Mouse (Mus musculus) thymus, postnatal 14 days (tissue): ENCODE measurements around the gene Trim14.

Source experiments
- DNase-seq: peaks from one replicate; pipeline ENCODE4 v3.0.0; 2021

Trim14 gene

DNA sequence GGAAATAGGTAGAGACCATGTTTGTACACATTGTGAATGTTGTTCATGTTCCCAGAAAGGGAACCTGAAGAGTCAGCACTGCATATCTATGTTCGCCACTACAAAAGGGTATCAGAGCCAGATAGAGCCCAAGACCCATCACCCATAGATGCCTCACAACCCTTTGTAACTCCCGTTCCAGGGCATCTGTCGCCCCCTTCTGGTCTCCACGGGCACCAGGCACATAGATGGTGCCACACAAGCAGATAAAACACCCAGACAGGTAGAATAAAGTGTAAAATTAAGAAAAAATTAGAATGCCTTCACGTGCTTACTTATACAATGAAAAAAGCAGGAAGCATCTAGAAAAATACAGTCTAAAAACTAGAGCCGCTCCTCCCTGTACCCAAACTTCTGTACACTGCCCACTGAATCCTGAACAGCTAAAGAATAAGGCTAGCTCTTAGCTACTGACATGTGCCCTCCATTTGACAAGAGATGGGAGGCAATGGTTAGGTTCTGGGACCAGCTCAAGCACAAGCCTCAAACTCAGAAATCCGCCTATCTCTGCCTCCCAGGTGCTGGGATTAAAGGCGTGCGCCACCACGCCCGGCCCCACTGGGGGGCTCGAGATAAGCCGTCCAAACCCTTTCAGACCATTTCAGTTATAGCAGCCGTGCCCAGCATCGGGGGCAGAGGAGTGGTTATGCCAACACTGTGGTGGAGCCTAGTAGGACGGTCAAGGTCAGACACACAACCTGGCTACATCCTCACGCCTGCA lies 9.0 kb downstream of the Trim14 start:
- DNase-seq = peak; percentile 53

DNA sequence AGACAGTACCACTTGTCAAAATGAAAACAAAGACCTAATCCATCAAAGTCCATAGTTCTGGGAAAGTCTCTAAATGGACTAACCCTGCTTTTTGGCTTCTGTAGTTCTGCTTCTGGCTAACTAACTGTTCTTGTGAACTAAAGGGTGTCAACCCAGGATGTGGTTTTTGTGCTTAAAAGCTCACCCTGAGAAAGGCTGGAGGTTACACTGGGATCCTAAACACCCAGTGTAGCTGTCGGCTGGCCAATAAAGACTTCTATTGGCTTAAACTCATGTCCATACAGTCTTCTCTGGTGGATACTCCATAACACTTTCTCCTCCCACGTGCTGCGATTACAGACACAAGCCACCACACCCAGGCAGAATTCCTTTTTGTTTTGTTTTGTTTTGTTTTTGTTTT lies 9.7 kb downstream of the Trim14 start:
- DNase-seq = peak; percentile 44

DNA sequence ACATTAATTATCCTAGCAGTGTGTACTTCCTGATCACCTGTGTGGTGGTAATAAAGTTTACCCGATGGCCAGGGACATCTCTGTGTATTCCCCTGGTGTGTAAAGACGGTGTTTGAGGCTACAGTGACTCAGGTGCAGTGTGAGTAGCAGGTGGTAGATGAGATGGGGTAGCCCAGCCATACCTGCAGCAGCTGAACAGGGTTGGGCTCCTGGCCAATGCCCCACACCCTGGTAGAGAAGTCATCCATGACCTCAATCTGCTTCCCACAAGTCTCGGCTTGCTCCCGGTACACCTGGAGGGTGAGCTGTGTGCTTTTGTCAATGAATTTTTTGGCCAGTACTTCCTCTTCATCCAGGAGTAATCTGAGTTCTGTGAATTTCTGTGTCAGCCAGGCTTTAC lies 12.6 kb downstream of the Trim14 start:
- no peak for DNase-seq

DNA sequence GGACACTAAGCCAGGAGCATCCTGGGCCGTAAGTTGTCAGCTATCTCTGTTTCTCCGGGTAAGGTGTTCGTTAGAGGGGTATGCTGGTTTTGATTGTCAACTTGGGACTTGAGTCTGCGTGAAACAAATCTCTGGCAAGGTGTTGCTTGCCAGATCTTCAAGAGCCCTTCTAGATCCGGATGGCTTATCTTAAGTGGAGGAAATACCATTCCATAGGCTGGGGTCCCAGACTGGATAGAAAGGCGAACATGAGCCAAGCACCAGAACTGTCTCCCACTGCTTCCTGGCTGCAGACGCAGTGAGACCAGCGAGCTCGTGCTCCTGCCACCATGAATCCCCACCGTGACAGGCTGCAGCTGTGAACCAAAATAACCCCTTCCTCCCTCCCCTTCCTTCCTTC lies 14.5 kb downstream of the Trim14 start:
- no peak for DNase-seq

DNA sequence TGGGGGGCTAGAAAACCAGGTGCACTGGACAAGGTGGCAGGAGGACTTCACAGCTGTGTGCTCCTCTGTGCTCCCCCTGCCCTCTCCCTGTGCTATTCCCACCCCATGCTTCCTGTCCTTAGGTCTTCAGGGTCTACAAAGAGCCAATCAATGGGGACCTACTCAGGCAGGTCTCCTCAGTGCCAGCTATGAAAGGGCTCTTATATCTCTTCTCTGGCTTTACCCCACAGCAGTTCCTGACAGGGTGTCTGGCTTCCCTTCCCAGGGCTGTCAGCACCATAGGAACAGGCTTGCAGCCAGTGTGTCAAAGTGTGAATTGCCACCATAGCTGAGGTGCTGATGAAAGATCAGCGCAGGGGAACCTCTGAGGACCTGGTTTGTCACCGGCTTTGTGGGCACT lies 15.4 kb downstream of the Trim14 start:
- DNase-seq = no peak

DNA sequence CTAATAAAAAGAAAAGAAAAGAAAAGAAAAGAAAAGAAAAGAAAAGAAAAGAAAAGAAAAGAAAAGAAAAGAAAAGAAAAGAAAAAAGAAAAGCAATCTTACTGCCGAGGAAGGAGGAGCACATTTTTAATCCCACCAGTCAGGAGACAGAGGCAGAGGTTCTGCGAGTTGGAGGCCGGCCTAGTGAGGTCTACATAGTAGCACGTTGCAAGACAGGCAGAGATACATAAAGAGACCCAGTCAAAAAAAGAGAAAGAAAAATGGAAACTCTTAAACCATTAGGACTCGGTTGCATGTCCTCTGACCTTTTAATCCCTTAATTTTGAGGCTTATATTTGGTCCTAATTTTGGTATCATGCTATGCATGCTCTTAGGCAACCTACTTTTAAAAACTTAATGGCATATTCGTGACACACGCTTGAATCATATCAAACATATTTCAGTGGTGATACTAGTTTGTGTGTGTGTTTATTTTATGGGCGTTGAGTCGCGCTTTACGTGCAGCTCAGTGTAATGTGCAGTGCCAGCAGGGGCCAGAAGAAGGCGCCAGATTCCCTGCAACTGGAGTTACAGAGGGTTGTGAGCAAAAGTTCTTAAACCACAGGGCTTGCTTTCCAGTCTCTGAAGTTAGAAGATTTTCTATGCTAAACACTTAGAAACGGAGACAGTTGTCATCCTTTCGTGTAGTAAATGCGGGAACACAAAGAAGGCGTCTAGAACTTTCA lies 28.0 kb downstream of the Trim14 start:
- DNase-seq = peak; percentile 92

DNA sequence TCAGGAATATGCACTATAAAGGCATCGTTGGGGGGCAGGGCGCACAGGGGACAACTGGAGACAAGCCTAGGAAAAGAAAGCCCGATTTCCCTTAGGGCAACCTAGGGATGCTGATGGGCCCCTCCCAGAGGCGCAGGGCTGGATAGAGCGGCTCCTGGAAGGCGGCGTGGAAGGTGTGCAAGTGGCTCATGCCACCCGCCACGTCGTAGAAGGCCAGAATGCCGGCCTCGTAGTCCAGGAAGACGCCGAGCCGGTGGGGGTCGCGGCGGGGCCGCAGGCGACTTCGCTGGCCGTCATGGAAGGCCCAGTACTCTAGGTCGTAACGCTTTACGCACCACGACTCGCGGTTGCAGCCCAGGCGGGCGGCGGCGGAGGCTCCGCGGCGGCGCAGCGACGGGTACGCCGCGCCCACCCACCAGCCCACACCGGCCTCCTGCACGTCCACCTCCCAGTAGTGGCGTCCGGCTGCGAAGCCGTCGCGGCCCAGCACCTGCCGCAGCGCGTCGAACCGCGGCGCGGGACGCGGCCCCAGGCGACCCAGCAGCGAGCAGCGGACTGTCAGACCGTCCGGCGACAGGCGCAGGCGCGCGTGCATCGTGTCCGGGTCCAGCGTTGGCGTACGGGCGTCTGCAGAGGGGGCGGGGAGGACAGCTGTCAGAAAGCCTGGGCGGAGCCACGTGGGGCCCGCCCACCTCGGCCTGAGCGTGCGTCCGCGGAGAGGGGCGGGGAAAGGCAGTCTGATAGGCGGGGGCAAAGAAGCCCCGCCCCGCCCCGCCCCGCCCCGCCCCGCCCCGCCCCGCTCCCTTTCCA lies 28.9 kb downstream of the Trim14 start:
- DNase-seq = peak; percentile 93

DNA sequence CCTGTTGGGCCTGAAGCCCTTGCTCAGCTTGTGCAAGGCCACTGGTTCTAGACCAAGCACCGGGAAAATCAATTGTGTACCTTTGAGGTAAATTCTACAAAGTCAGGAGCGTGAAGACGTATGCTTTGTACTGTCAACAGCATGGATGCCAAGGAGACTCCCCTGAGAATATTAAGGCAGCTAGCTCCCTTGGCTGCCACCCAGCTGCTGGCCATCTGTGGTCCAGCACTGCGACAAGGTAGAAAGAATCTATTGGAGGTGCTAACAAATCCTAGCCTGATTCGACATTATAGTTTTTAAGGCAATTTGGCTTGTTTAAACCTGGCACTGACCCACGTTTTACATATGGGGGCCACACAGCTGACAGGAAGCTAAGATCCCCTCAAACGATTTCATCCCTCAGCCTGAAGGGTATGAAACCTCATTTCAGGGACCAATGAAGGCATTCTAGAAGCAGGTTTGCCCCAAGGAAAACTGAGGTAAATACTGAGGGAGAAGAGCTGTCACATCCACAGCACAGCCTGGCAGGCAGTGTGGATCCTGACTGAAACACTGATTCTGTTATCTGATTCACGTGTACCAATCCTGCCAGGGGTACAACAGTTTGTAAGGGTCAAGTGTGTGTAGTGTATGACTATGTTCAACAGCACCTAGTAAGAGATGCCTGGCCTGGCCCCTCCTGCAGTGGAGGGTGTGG lies 30.4 kb downstream of the Trim14 start:
- no peak for DNase-seq

DNA sequence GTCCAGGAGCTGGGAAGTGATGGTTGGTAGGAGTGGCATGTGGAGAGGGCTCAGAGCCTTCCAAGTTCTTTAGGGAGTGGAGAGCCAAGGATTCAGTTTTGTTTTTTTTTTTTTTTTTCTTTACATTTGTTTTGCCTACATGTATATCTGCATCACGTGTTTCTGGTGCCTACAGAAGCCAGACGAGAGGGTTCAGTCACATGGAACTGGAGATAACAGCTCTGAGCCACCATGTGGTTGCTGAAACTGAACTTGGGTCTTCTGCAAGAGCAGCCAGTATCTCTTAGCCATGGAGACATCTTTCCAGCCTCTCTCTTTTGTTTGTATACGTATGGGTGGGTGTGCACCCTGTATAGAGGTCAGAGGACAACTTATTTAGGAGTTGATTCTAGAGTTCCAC lies 32.1 kb downstream of the Trim14 start:
- DNase-seq = no peak

DNA sequence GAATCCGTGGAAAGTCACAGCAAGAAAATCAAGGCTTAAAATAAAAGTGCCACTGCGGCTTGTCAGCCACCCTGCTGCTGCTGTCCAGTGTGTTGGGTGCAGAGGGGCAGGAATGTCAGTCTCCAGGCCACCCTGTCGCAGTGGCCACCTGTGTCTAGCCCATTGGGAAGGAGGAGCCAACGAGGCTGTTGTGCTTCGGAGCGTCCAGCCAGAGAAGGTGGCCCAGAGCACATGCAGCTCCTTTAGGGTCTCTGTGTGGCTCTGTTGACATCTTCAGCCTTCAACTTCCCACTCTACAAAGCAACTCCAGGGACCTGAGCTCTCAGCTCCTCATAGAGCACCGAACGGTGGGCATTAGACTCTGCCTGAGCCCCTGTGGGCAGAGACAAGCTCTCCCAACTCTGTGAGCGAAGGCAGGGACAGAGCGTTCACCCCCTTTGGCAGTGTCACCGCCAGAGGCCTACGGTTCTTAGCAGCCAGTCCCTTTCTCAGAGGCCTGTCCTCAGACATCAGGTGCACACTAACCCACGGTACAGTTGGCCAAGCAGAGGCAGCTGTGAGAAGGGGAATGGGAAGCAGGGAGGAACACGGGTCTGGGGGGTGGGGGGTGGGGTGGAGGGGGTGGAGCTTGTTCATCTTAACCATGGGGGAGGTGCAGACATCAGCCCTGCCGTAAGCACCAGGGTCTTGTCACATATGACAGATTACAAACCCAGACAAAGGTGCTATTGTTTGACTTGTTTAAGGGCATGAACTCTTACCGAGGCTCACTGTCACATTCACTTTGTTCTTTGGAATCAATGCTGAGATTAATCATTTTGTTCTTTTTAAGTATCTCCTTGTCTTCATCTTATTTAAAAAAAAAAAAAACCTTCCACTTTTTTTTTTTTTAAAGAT lies 33.1 kb downstream of the Trim14 start:
- no peak for DNase-seq

DNA sequence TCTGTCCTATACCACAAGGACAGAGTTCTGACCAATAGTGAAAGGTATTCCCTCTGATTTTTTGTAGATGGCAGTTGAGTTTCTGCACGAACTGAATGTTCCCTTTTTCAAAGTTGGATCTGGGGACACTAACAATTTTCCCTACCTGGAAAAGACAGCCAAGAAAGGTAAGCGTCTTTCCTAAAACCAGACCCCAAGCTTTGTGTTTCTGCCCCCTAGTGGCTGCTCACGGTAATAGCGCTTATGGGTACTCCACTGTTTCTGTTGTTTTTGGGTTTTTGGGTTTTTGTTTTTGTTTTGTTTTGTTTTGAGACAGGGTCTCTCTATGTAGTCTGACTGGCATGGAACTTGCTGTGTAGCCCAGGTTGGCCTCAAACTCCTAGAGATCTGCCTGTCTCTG lies 37.0 kb downstream of the Trim14 start:
- DNase-seq = peak; percentile 60

DNA sequence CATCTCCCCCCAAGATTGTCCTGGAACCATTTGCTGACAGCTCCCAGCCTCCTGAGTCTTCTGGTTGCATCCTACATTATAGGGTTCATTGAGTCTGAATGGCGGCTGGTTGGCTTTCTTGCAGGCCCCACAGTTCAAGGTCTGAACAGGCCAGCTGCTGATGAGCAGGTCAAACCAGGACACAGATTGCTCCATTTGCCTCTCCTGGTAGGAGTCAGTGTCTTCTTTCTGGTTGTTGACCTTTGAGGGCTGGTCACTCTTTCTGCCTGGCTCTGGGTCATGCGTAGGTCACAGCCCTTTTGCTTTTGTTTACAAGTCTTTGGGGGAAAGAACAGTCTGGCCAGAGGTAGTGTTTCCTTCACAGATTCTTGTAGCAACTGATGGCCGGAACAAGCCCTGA lies 37.4 kb downstream of the Trim14 start:
- no peak for DNase-seq

DNA sequence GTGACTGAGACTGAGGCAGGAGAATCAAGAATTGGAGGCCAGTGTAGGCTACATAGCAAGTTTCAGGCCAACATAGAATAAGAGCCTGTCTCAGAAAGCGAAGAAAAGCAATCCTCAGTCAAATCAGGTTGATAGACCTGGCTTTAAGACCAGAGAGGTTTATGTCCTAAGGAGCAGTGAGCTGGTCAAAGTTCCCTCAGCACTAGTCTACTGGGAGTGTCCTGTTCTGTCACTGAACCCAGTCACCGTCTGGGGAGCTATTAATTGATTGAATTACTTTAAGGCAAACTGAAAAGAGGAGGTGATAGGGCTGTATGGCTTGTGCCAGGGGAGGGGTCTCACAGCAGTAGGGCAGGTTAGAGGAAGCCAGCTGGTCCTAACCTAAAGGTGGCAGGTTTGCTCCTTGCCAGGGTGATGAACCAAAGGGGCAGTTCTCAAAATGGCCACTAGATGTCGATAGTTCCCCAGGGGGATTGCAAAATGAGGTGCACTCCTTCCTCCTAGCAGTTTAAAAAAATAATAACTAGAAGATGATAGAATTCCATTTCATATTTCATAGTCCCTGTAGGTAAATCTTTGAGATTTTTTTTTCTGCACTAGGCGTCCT lies 38.6 kb downstream of the Trim14 start:
- peak; percentile 87 for DNase-seq

DNA sequence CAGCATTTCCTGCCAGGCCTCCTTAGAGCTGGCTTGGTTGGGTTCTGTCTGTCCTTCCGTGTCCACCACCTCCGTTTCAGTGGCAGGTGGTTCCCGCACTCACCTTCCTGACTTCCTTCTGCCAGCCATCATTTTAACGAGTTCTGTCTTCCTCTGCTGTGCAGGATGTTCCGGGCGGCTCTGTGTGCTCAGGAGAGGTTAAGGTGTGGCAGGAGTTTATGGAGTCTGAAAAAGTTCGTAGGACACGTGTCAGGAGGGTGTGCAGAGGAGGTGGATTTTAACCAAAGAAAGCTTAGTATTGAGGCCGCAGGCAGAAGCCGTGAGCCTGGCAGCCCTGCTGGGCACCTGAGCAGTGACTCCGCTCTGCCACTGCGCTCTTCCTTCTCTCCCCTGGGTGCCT lies 40.4 kb downstream of the Trim14 start:
- no peak for DNase-seq

DNA sequence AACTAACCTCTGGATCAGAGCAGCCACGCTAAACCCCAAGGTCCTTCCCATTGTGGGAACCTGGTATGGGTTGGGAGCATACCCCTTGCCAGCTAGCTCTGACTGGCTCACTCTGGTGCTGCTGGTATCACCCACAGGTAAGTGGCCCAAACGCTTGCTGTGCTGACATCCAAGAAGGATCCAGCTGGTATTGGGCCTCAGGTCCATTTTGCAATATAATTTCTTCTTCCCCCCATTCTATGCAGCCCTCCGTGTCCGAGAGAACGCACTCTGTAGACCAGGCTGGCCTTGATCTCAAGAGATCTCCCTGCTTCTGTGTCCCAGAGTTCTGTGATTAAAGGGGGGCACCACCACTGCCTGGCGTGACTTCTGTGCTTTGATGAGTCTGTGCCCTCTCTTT lies 42.9 kb downstream of the Trim14 start:
- no peak for DNase-seq

DNA sequence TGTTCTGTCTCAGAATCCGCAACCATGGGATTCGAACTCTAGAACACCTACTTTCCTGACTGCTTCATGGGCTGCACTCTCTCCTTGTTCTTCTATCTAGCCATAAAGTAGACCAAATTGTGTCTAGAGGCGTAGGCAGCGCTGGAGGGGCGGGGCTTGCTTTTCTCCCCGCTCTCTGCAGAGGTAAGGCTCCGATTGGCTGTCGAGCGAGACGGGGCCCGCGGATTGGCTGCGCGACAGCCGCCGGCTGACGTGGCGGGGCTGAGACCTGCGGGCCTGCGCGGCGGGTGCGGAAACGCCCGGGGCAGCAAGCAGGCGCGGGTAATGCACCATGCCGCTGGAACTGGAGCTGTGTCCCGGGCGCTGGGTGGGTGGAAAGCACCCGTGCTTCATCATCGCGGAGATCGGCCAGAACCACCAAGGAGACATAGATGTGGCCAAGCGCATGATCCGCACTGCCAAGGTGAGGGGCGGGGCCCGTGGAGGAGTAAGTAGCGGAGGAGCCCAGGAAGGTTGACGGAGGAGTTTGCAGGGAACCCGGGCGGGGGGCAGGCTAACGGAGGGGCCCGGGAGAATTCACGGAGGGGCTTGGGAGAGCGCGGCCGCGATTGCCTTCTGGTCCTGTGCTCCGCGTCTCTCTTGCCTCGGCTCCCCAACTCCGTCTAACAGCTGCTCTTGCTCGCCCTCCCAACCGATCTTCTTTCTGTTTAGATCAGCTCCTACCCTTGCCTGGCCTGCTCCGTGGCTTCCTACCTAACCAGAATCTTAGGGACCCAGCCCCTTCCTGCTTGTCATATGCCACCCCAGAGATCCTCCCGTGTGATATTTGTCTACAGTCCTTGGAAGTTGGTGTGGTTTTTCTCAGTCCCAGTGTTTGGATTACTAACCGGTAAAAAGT lies 46.7 kb downstream of the Trim14 start, which contains the start of gene Nans:
Gene Nans, plus strand, starts transcription at position 221 of the 898 bp plus-strand sequence.
- peak; percentile 97 for DNase-seq

DNA sequence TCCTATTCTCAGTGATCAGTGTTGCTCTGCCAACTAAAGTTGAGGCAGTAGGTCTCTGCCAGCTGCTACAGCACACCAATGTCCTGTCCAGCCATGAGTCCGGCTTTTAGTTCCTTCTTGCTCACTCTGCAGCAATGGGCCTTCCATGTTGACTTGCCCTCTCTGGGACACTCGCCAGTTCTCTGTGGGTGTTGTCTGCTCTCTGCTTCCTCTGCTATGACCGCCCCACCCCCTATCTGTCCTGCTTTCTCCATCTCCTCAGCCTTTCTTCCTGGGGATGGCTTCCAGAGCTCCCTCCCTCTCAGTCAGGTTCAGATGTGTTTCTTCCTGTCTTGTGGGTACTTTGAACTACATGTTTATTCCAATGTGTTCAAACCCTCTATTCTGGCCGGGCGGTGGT lies 48.6 kb downstream of the Trim14 start:
- DNase-seq = no peak

DNA sequence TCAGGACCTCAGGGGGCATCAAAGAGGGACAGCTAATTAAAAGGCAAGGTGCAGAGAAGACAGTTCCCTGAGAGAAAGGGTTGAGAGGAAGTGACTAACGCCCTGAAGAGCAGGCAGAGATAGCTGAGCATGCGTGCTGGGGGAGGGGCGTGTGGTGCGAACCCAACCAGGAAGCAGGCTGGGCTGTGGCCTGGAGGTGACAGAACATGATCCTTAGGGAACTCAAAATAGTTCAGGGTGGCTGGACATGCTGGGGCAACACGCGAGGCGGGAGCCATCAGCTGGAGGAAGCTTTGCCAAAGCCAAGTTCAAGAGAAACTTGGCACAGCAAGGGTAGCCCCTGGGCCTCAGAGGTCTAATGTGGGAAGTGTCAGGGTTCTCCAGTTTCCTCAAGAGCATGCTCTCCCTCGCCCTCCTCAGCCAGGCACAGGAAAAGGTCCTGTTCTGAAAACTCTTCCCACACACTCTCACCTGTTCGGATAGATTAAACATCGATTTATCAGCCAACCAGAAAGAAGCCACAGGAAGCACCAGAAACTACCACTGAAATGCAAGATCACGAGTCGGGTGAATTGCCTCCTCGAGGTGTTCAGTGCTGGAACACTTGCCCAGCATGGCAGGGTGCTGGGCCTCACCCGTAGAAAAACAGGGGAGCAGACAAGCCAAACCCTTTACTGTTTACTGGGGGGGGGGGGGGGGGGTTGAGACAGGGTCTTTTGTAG lies 50.1 kb downstream of the Trim14 start:
- DNase-seq = peak; percentile 95

DNA sequence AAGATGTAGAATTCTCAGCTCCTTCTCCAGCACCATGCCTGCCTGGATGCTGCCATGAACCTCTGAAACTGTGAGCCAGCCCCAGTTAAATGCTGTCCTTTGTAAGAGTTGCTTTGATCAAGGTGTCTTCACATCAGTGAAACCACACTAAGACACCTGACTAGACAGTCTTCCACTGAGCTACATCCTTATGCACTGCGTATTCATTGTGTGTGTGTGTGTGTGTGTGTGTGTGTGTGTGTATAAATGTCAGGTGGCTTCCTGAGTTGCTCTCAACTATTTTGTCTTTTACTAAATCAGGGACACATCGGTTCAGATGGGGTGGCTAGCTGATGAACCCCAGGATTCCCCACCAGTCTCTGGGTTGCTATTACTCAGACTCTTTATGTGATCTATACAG lies 56.9 kb downstream of the Trim14 start:
- no peak for DNase-seq

DNA sequence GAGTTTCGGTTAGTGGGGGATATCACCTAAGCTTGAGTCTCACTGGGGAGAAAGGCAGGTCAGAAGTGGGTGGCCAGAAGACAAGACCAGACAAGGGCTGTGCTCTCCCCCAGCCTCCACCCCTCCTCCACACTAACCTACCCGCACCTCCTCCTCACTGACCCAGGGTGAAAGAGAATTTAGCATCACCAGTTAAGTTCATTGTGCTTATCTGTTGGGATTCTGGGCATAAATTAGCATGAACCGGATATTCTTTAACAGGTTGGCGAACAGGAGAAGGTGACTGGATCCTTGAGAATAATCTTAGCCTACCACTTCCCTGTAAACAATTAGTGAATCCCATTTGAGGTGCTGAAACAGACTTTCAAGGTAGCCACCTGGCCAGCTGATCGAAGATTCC lies 60.8 kb downstream of the Trim14 start:
- no peak for DNase-seq
